Mouse (Mus musculus) cerebellum, adult 9-11 months (tissue): ENCODE data around the gene Ifna14.
A peak's percentile ranks its signal among the peaks of the same experiment; 100 is the strongest.
"Not testable (repeated sequence)": the region's sequence is repeated elsewhere in the genome, so short reads cannot be mapped to it uniquely, and the experiment has no call there.

ENCODE experiments used
- DNase-seq: peaks from one replicate; pipeline ENCODE4 v3.0.0; 2022

Gene Ifna14

GRCm38 (mm10) chr4:88571698-88572097, at the start of gene Ifna14:
Gene Ifna14, minus strand, starts transcription at chr4:88571798.
- DNase-seq: no peak

GRCm38 (mm10) chr4:88603276-88603675, 31.7 kb upstream of the Ifna14 start, which contains the start of gene Ifna12:
Gene Ifna12, minus strand, starts transcription at chr4:88603376.
- DNase-seq: no peak

GRCm38 (mm10) chr4:88592285-88592684, 20.7 kb upstream of the Ifna14 start, which contains the start of gene Ifna9:
Gene Ifna9, minus strand, starts transcription at chr4:88592385.
- DNase-seq: no peak

GRCm38 (mm10) chr4:88561791-88562190, 9.8 kb downstream of the Ifna14 start:
- DNase-seq: peak; percentile 78

- not testable (repeated sequence) for DNase-seq
Observed at GRCm38 (mm10) chr4:88558145-88558544, 13.5 kb downstream of the Ifna14 start, which contains the start of gene Ifna15. Gene Ifna15, minus strand, starts transcription at chr4:88558245.

- DNase-seq: peak; percentile 46
Observed at GRCm38 (mm10) chr4:88550161-88550945, 21.2 kb downstream of the Ifna14 start.

- peak; percentile 33 for DNase-seq
Observed at GRCm38 (mm10) chr4:88547986-88548385, 23.6 kb downstream of the Ifna14 start.

- no peak for DNase-seq
Observed at GRCm38 (mm10) chr4:88543649-88544234, 27.9 kb downstream of the Ifna14 start.

GRCm38 (mm10) chr4:88537328-88537727, 34.3 kb downstream of the Ifna14 start:
- no peak for DNase-seq

- no peak for DNase-seq
Observed at GRCm38 (mm10) chr4:88536640-88537039, 35.0 kb downstream of the Ifna14 start.

GRCm38 (mm10) chr4:88535742-88536141, 35.9 kb downstream of the Ifna14 start:
- DNase-seq: no peak

GRCm38 (mm10) chr4:88534903-88535302, 36.7 kb downstream of the Ifna14 start:
- no peak for DNase-seq

GRCm38 (mm10) chr4:88533499-88533898, 38.1 kb downstream of the Ifna14 start:
- DNase-seq: no peak

- no peak for DNase-seq
Observed at GRCm38 (mm10) chr4:88530892-88531291, 40.7 kb downstream of the Ifna14 start.

- DNase-seq: no peak
Observed at GRCm38 (mm10) chr4:88530271-88530670, 41.3 kb downstream of the Ifna14 start.

GRCm38 (mm10) chr4:88526379-88527049, 45.1 kb downstream of the Ifna14 start:
- DNase-seq: no peak

GRCm38 (mm10) chr4:88525393-88525792, 46.2 kb downstream of the Ifna14 start:
- no peak for DNase-seq

- no peak for DNase-seq
Observed at GRCm38 (mm10) chr4:88523241-88523640, 48.4 kb downstream of the Ifna14 start.

GRCm38 (mm10) chr4:88522674-88523073, 48.9 kb downstream of the Ifna14 start, which contains the start of gene Ifnb1:
Gene Ifnb1, minus strand, starts transcription at chr4:88522774.
- no peak for DNase-seq
